Mouse (Mus musculus) embryonic facial prominence, embryonic 10.5 days (tissue): Measurements from ENCODE around the gene Omt2b. TPM values are rescaled to one million over a fixed set of nuclear protein-coding genes. Genes with fewer than 3 reads are reported as not detected.

ENCODE experiments used
- DNase-seq: peaks from one replicate; pipeline ENCODE4 v3.0.0-alpha.2; 2017; ENCODE audit warnings: low spot score
- H3K27ac ChIP-seq: fragments of 300-500 bp; sonication (generic); replicated peaks from 2 replicates; pipeline ENCODE4 v1.5.1; 2016; ENCODE audit warnings: mild to moderate bottlenecking
- H3K27me3 ChIP-seq: fragments of 300-500 bp; sonication (generic); replicated peaks from 2 replicates; pipeline ENCODE4 v1.6.1; 2016; ENCODE audit warnings: low read depth, mild to moderate bottlenecking; ENCODE audit not compliant: poor library complexity, severe bottlenecking
- H3K36me3 ChIP-seq: fragments of 300-500 bp; sonication (generic); replicated peaks from 2 replicates; pipeline ENCODE4 v1.6.1; 2016; ENCODE audit warnings: mild to moderate bottlenecking, moderate library complexity
- H3K4me1 ChIP-seq: fragments of 300-500 bp; sonication (generic); 2 replicates; pipeline ENCODE4 v1.6.1; 2016
- H3K4me3 ChIP-seq: fragments of 300-500 bp; sonication (generic); 2 replicates; pipeline ENCODE4 v1.5.1; 2016; ENCODE audit warnings: mild to moderate bottlenecking, moderate library complexity
- H3K9me3 ChIP-seq: fragments of 300-500 bp; sonication (generic); 2 replicates; pipeline ENCODE4 v1.6.1; 2016; ENCODE audit warnings: mild to moderate bottlenecking
- WGBS: fragments of 180-500 bp; shearing (Covaris S2); methylation state at CpG from one replicate; pipeline ENCODE4 v1.1.7; 2016; 5-methylcytosine and 5-hydroxymethylcytosine counted together
- polyA plus RNA-seq: library from polyadenylated mRNA; unstranded; fragments of >200 nt; fragmentation: Nextera tagmentation; extraction: Ambion mirVana; gene quantifications from 2 replicates; pipeline ENCODE4 v1.2.1, GENCODE M21; 2016

The Omt2b gene
- polyA plus RNA-seq, 1 experiment from 2014 or later, result not detected

GRCm38 (mm10) chr9:78374397-78374796 is 47.0 kb downstream of the Omt2b start:
- Histone ChIP-seq H3K36me3 (no peaks in the 10 kb centered on the region), H3K27ac (no peak overlapping the region), H3K9me3 (no peaks in the 10 kb centered on the region), H3K4me1 (peaks cover 12% of the 10 kb centered on the region), H3K4me3 (no peak overlapping the region), H3K27me3 (peaks cover 25% of the 10 kb centered on the region)
- DNase-seq, result no peak
- 60% methylated on average over 5 of the region's 5 CpGs for WGBS

GRCm38 (mm10) chr9:78374885-78375389 is 47.5 kb downstream of the Omt2b start:
- peaks cover 12% of the 10 kb centered on the region for H3K4me1 ChIP-seq
- no peak for DNase-seq
- no peak overlapping the region for H3K4me3 ChIP-seq
- no peaks in the 10 kb centered on the region for H3K36me3 ChIP-seq
- 73% methylated on average over 1 of the region's 1 CpGs for WGBS
- no peak overlapping the region for H3K27ac ChIP-seq
- H3K27me3 ChIP-seq, result peaks cover 30% of the 10 kb centered on the region
- H3K9me3 ChIP-seq, result no peaks in the 10 kb centered on the region

- H3K27ac ChIP-seq, result no peak overlapping the region
- peaks cover 12% of the 10 kb centered on the region for H3K4me1 ChIP-seq
- no peak overlapping the region for H3K4me3 ChIP-seq
- no peak for DNase-seq
- peaks cover 31% of the 10 kb centered on the region for H3K27me3 ChIP-seq
- H3K9me3 ChIP-seq, result no peaks in the 10 kb centered on the region
- 66% methylated on average over 4 of the region's 4 CpGs for WGBS
- H3K36me3 ChIP-seq, result no peaks in the 10 kb centered on the region
These were observed 48.1 kb downstream of the Omt2b start for GRCm38 (mm10) chr9:78375486-78375885.

DNA sequence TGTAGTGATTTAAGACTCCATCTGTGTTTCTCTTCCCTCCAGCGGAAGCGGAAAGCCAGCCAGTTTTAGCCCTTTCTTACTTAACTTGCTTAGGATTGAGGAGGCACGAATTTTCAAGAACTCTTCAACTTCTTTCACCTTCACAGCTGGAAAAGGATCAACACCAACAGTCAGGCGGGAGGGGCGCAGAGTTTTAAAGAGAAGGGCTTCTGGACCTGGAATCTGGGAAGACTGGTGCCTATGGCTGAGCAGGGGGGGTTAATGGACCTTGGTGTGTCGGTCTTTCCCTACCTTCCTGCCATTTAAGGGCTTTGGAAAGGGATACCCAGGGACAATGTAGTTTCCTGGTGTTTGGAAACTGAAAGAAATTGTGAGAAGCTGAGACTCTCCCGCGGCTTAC is 50.2 kb downstream of the Omt2b start:
- DNase-seq, result no peak
- H3K9me3 ChIP-seq, result no peaks in the 10 kb centered on the region
- 24% methylated on average over 8 of the region's 8 CpGs for whole genome bisulfite sequencing
- H3K4me3 ChIP-seq, result peak overlapping the region; percentile 56
- no peaks in the 10 kb centered on the region for H3K36me3 ChIP-seq
- no peak overlapping the region for H3K27ac ChIP-seq
- peaks cover 12% of the 10 kb centered on the region for H3K4me1 ChIP-seq
- H3K27me3 ChIP-seq, result peaks cover 31% of the 10 kb centered on the region

GRCm38 (mm10) chr9:78378113-78378785 is 50.9 kb downstream of the Omt2b start, which contains the start of gene Ooep:
Ooep (minus strand) TSS chr9:78378725.
- peak within 1 kb of the TSS; percentile 56 for H3K4me3 ChIP-seq
- 3% methylated on average over 23 of the region's 23 CpGs for WGBS
- peak; percentile 67 for DNase-seq
- peaks cover 31% of the 10 kb centered on the region for H3K27me3 ChIP-seq
- no peak within 1 kb of the TSS; the same call in 1 of the 2 replicates for H3K27ac ChIP-seq
- H3K36me3 ChIP-seq, result no peaks in the 10 kb centered on the region
- peaks cover 12% of the 10 kb centered on the region for H3K4me1 ChIP-seq
- H3K9me3 ChIP-seq, result no peaks in the 10 kb centered on the region

Other genes with a start within 250 kb of the Omt2b start
- 22.9 and 24.7 TPM in 2 replicates for gene Fbxo9, start 218.5 kb upstream of the Omt2b start, polyA plus RNA-seq
- 38.1 and 40.6 TPM in 2 replicates for gene Ick, start 218.4 kb upstream of the Omt2b start, polyA plus RNA-seq
- gene Gsta4, start 144.8 kb upstream of the Omt2b start, polyA plus RNA-seq, result 102 and 107 TPM in 2 replicates
- gene Gsta1, start 96.9 kb upstream of the Omt2b start, polyA plus RNA-seq, result not detected in 2 replicates
- gene Gm3776, start 70.5 kb upstream of the Omt2b start, polyA plus RNA-seq, result not detected in 2 replicates
- not detected in 2 replicates for gene Gm10639, start 37.7 kb upstream of the Omt2b start, polyA plus RNA-seq
- gene Omt2a, start 12.8 kb upstream of the Omt2b start, polyA plus RNA-seq, result not detected in 2 replicates
- not detected in 2 replicates for gene Gsta2, start 28.2 kb downstream of the Omt2b start, polyA plus RNA-seq
- 0.26 TPM in 1 of 2 replicates, not detected in the other for gene Dppa5a, start 40.6 kb downstream of the Omt2b start, polyA plus RNA-seq
- gene Ooep, start 51.1 kb downstream of the Omt2b start, polyA plus RNA-seq, result 0.80 and 0.96 TPM in 2 replicates
- 0.12 TPM in 1 of 2 replicates, not detected in the other for gene Ddx43, start 68.2 kb downstream of the Omt2b start, polyA plus RNA-seq
- 0.21 and 0.55 TPM in 2 replicates for gene Cgas, start 115.6 kb downstream of the Omt2b start, polyA plus RNA-seq
- gene Mto1, start 120.6 kb downstream of the Omt2b start, polyA plus RNA-seq, result 23.0 and 23.8 TPM in 2 replicates
- gene Gm17324, start 121.2 kb downstream of the Omt2b start, polyA plus RNA-seq, result 0.30 and 0.78 TPM in 2 replicates
- 3,747 and 3,838 TPM in 2 replicates for gene Eef1a1, start 161.6 kb downstream of the Omt2b start, polyA plus RNA-seq